Comparison of ENCODE assay signal across 10 mouse cellular contexts in genomic region chr11:116294319-116294718, GRCm38 (mm10). TPM values are rescaled to one million over a fixed set of nuclear protein-coding genes. Genes with fewer than 3 reads are reported as not detected.
DNase-seq lines count a peak whose midpoint lies in the region; ATAC-seq lines count a peak whose summit lies in the region.
"Had no signal": no experiment of that assay in that cellular context is flagged by ENCODE, and none has a peak within 500 bp of the region (broad histone marks: within the 10 kb centered on the region; RNA-seq: fewer than 3 reads in every experiment).

No protein-coding gene starts in this region.

- peaks cover 15% of the 10 kb centered on the region for H3K4me1 ChIP-seq in heart, embryonic 12.5 days (replicated peaks)
- H3K4me1 ChIP-seq in embryonic facial prominence, embryonic 11.5 days (ENCODE audit: control insufficient read depth, insufficient read depth, low read length) = no peaks in the 10 kb centered on the region
- H3K4me1 ChIP-seq: embryonic facial prominence, embryonic 13.5 days; midbrain, embryonic 12.5 days had no signal

- DNase-seq in heart, adult 18-20 months = peak; percentile 34 to 69
- peak; percentile 81 for DNase-seq in 3T3-L1 (ENCODE audit: low read depth, low spot score)
- DNase-seq in Muller cell, postnatal 12 days (ENCODE audit: inconsistent ontology term) = peak; percentile 51
- DNase-seq in embryonic facial prominence, embryonic 11.5 days (ENCODE audit: low spot score) = peak; percentile 82
- DNase-seq in kidney, adult 9 months = peak; percentile 68
- DNase-seq in lung, postnatal 25 days (ENCODE audit: low spot score) = peak; percentile 59
- DNase-seq in thymus, postnatal 14 days = peak; percentile 57

- 30% methylated on average over 5 of the region's 5 CpGs for WGBS in heart, embryonic 12.5 days
- WGBS in embryonic facial prominence, embryonic 11.5 days = 35% methylated on average over 5 of the region's 5 CpGs

- no peak overlapping the region for H3K27ac ChIP-seq in heart, embryonic 12.5 days (ENCODE audit: poor library complexity, severe bottlenecking)
- H3K27ac ChIP-seq in embryonic facial prominence, embryonic 11.5 days (replicated peaks; ENCODE audit: low read depth, low read length) = no peak overlapping the region
- H3K27ac ChIP-seq: embryonic facial prominence, embryonic 13.5 days; midbrain, embryonic 12.5 days had no signal

- H3K9me3 ChIP-seq in heart, embryonic 12.5 days (replicated peaks) = no peaks in the 10 kb centered on the region
- no peaks in the 10 kb centered on the region for H3K9me3 ChIP-seq in embryonic facial prominence, embryonic 11.5 days (replicated peaks; ENCODE audit: control insufficient read depth, low read length)
- H3K9me3 ChIP-seq: embryonic facial prominence, embryonic 13.5 days; midbrain, embryonic 12.5 days had no signal

- peaks cover 84% of the 10 kb centered on the region for H3K36me3 ChIP-seq in heart, embryonic 12.5 days
- H3K36me3 ChIP-seq in embryonic facial prominence, embryonic 11.5 days (replicated peaks; ENCODE audit: control insufficient read depth, insufficient read depth, low read depth, low read length) = no peaks in the 10 kb centered on the region; the same call in none of the 2 replicates

- no peak overlapping the region for H3K4me2 ChIP-seq in heart, embryonic 12.5 days
- H3K4me2 ChIP-seq in embryonic facial prominence, embryonic 11.5 days (ENCODE audit: low read depth, low read length) = no peak overlapping the region
- H3K4me2 ChIP-seq: embryonic facial prominence, embryonic 13.5 days; midbrain, embryonic 12.5 days had no signal

- H3K4me3 ChIP-seq in heart, embryonic 12.5 days = no peak overlapping the region
- H3K4me3 ChIP-seq in embryonic facial prominence, embryonic 11.5 days (ENCODE audit: low read depth, low read length) = no peak overlapping the region
- H3K4me3 ChIP-seq: embryonic facial prominence, embryonic 13.5 days; midbrain, embryonic 12.5 days had no signal

- no peak overlapping the region for H3K9ac ChIP-seq in heart, embryonic 12.5 days
- no peak overlapping the region for H3K9ac ChIP-seq in embryonic facial prominence, embryonic 11.5 days (replicated peaks; ENCODE audit: low read length)
- H3K9ac ChIP-seq: embryonic facial prominence, embryonic 13.5 days; midbrain, embryonic 12.5 days had no signal

- ATAC-seq in heart, embryonic 12.5 days (ENCODE audit: insufficient number of reproducible peaks, low FRiP score) = no peak
- no peak for ATAC-seq in embryonic facial prominence, embryonic 11.5 days (replicated peaks; ENCODE audit: insufficient number of reproducible peaks, low FRiP score, low TSS enrichment, low read depth)

- H3K27me3 ChIP-seq in heart, embryonic 12.5 days (replicated peaks) = no peaks in the 10 kb centered on the region
- H3K27me3 ChIP-seq in embryonic facial prominence, embryonic 11.5 days (ENCODE audit: control insufficient read depth, insufficient read depth, low read length) = no peaks in the 10 kb centered on the region
- H3K27me3 ChIP-seq: embryonic facial prominence, embryonic 13.5 days; midbrain, embryonic 12.5 days had no signal

RNA-seq across cellular contexts. Expression of gene Exoc7, which starts 12.7 kb away (rescaled TPM):
- total RNA-seq in heart, adult 18-20 months (2021) = 10 to 100 TPM; 50.2 to 55.4 TPM
- 47.8 and 51.3 TPM in 2 replicates for polyA plus RNA-seq in heart, embryonic 12.5 days (2016; fragmentation: Nextera tagmentation; extraction: Ambion mirVana)
- polyA plus RNA-seq in embryonic facial prominence, embryonic 11.5 days (2014; fragmentation: Nextera tagmentation; extraction: Ambion mirVana) = 64.1 and 64.2 TPM in 2 replicates

RNA-seq across cellular contexts. Expression of gene Galr2, which starts 13.6 kb away (rescaled TPM):
- not detected for total RNA-seq in heart, adult 18-20 months (2021)
- 0.09 TPM in 1 of 2 replicates, not detected in the other for polyA plus RNA-seq in heart, embryonic 12.5 days (2016; fragmentation: Nextera tagmentation; extraction: Ambion mirVana)
- 0.11 and 0.52 TPM in 2 replicates for polyA plus RNA-seq in embryonic facial prominence, embryonic 11.5 days (2014; fragmentation: Nextera tagmentation; extraction: Ambion mirVana)

RNA-seq across cellular contexts. Expression of gene Srp68, which starts 20.3 kb away (rescaled TPM):
- 10 to 100 TPM; 59.0 to 67.2 TPM for total RNA-seq in heart, adult 18-20 months (2021)
- polyA plus RNA-seq in heart, embryonic 12.5 days (2016; fragmentation: Nextera tagmentation; extraction: Ambion mirVana) = 73.9 and 74.8 TPM in 2 replicates
- polyA plus RNA-seq in embryonic facial prominence, embryonic 11.5 days (2014; fragmentation: Nextera tagmentation; extraction: Ambion mirVana) = 78.7 and 80.5 TPM in 2 replicates

RNA-seq across cellular contexts. Expression of gene Foxj1, which starts 40.9 kb away (rescaled TPM):
- 1 to 10 TPM in 1 of 2 experiments, not detected in 1; 2.2 TPM for total RNA-seq in heart, adult 18-20 months (2021)
- polyA plus RNA-seq in heart, embryonic 12.5 days (2016; fragmentation: Nextera tagmentation; extraction: Ambion mirVana) = 0.15 and 0.40 TPM in 2 replicates
- 0.43 and 0.79 TPM in 2 replicates for polyA plus RNA-seq in embryonic facial prominence, embryonic 11.5 days (2014; fragmentation: Nextera tagmentation; extraction: Ambion mirVana)

RNA-seq across cellular contexts. Expression of gene Evpl, which starts 56.4 kb away (rescaled TPM):
- under 1 TPM; 0.15 to 0.46 TPM for total RNA-seq in heart, adult 18-20 months (2021)
- polyA plus RNA-seq in heart, embryonic 12.5 days (2016; fragmentation: Nextera tagmentation; extraction: Ambion mirVana) = 0.53 and 0.84 TPM in 2 replicates
- 0.73 and 0.88 TPM in 2 replicates for polyA plus RNA-seq in embryonic facial prominence, embryonic 11.5 days (2014; fragmentation: Nextera tagmentation; extraction: Ambion mirVana)
